Mouse (Mus musculus) lung, embryonic 14.5 days (tissue): ENCODE measurements around the gene Chtf18. TPM values are rescaled to one million over a fixed set of nuclear protein-coding genes. Genes with fewer than 3 reads are reported as not detected.
"Not testable (repeated sequence)": the region's sequence is repeated elsewhere in the genome, so short reads cannot be mapped to it uniquely, and the experiment has no call there.

Experiments used
- ATAC-seq: fragments of 200-750 bp; cut with Nextera tagmentation; 2 replicates; pipeline ENCODE4 v1.8.0; 2017; ENCODE audit warnings: mild to moderate bottlenecking, moderate TSS enrichment, moderate library complexity; ENCODE audit not compliant: insufficient read depth
- DNase-seq: peaks from one replicate; pipeline ENCODE4 v3.0.0-alpha.2; 2015
- H3K27ac ChIP-seq: fragments of 300-500 bp; sonication (generic); 2 replicates; pipeline ENCODE4 v1.5.1; 2014; ENCODE audit warnings: low read depth, mild to moderate bottlenecking, moderate library complexity
- H3K27me3 ChIP-seq: fragments of 300-500 bp; sonication (generic); 2 replicates; pipeline ENCODE4 v1.6.1; 2014; ENCODE audit warnings: low read length, control low read depth; ENCODE audit not compliant: insufficient read depth
- H3K36me3 ChIP-seq: fragments of 300-500 bp; sonication (generic); 2 replicates; pipeline ENCODE4 v1.6.1; 2014; ENCODE audit warnings: control low read depth; ENCODE audit not compliant: insufficient read depth
- H3K4me1 ChIP-seq: fragments of 300-500 bp; sonication (generic); 2 replicates; pipeline ENCODE4 v1.6.1; 2014; ENCODE audit warnings: antibody characterized with exemption, control low read depth; ENCODE audit not compliant: insufficient read depth
- H3K4me2 ChIP-seq: fragments of 300-500 bp; sonication (generic); 2 replicates; pipeline ENCODE4 v1.6.1; 2014; ENCODE audit warnings: mild to moderate bottlenecking
- H3K4me3 ChIP-seq: fragments of 300-500 bp; sonication (generic); 2 replicates; pipeline ENCODE4 v1.5.1; 2014; ENCODE audit warnings: low read depth, low read length
- H3K9ac ChIP-seq: fragments of 300-500 bp; sonication (generic); 2 replicates; pipeline ENCODE4 v1.6.1; 2014
- H3K9me3 ChIP-seq: fragments of 300-500 bp; sonication (generic); 2 replicates; pipeline ENCODE4 v1.6.1; 2016; ENCODE audit warnings: low read depth, low read length, control low read depth
- CTCF ChIP-seq: IDR thresholded peaks from 2 replicates; pipeline ENCODE4 v1.5.1; 2016; ENCODE audit warnings: antibody characterized with exemption, low read depth
- WGBS: fragments of 180-500 bp; shearing (Covaris S2); extraction: QIAGEN DNeasy Blood & Tissue Kit; methylation state at CpG from one replicate; pipeline ENCODE4 v1.1.7; 2014; 5-methylcytosine and 5-hydroxymethylcytosine counted together
- polyA plus RNA-seq: library from polyadenylated mRNA; unstranded; fragments of >200 nt; fragmentation: Nextera tagmentation; extraction: Ambion mirVana; gene quantifications from 2 replicates; pipeline ENCODE4 v1.2.1, GENCODE M21; 2014

The Chtf18 gene
- polyA plus RNA-seq, 1 experiment from 2014 or later = 32.3 TPM

DNA sequence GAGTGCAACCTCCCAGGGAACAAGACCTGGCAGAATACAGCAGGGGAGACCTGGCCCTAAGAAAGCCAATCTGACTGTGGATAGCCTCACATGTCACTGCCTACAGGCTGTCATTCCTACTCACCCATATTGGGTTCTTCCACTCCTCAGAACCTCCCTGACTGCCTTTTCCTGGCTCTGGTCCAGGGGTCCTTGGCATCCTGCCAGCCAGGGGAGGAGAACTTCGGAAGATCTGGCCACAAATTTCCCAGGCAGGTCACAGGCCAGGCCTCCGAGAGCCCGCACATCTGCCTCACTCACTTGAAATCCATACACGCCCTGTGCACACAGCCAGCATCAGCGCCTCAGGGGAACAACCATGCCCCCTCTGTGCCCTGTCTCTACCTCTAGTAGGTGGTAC is 24.2 kb upstream of the Chtf18 start:
- Histone ChIP-seq H3K36me3 (no peaks in the 10 kb centered on the region), H3K4me3 (no peak overlapping the region), H3K27me3 (no peaks in the 10 kb centered on the region), H3K4me1 (0 out of 2 replicates have a peak, but pooled peaks cover 6% of the 10 kb centered on the region), H3K9me3 (no peaks in the 10 kb centered on the region), H3K4me2 (0 out of 2 replicates have a peak overlapping the region, but pooled peaks have one; percentile 7), H3K27ac (0 out of 2 replicates have a peak overlapping the region, but pooled peaks have one; percentile 15), H3K9ac (no peak overlapping the region)
- 8% methylated on average over 5 of the region's 5 CpGs for WGBS
- DNase-seq = peak; percentile 80
- TF ChIP-seq CTCF = no peak
- ATAC-seq = 0 out of 2 replicates have a peak, but pooled peaks have one; percentile 16

GRCm38 (mm10) chr17:25749314-25749713 is 22.1 kb upstream of the Chtf18 start:
- Histone ChIP-seq H3K4me2 (no peak overlapping the region), H3K9ac (no peak overlapping the region), H3K27ac (no peak overlapping the region), H3K27me3 (no peaks in the 10 kb centered on the region), H3K9me3 (no peaks in the 10 kb centered on the region), H3K4me3 (no peak overlapping the region), H3K4me1 (0 out of 2 replicates have a peak, but pooled peaks cover 4% of the 10 kb centered on the region), H3K36me3 (no peaks in the 10 kb centered on the region)
- DNase-seq (no peak), ATAC-seq (no peak)
- TF ChIP-seq CTCF = no peak
- WGBS = 71% methylated on average over 6 of the region's 6 CpGs

DNA sequence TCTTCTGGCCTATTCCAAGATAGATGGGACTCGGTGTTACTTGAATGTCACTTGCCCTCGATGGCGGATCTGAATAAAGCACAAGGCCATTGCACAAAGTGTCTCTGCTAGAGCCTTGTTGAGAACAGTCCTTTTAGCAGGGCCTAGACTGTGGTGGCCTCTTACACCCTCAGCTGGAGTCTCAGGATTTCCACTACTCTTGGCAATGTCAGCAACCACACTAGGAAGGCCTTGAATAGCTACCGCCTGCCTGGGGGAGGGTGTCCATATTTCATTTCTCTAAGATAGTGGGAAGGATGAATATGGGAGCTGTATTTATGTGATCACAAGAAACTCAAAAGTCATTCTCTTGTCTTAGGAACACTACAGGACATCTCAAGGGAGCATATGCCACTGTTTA is 21.0 kb upstream of the Chtf18 start:
- H3K27me3 ChIP-seq = no peaks in the 10 kb centered on the region
- 86% methylated on average over 4 of the region's 4 CpGs for WGBS
- H3K36me3 ChIP-seq = no peaks in the 10 kb centered on the region
- H3K9ac ChIP-seq = no peak overlapping the region
- ATAC-seq (no peak), DNase-seq (no peak)
- H3K27ac ChIP-seq = no peak overlapping the region
- TF ChIP-seq CTCF = no peak
- no peak overlapping the region for H3K4me3 ChIP-seq
- 0 out of 2 replicates have a peak, but pooled peaks cover 4% of the 10 kb centered on the region for H3K4me1 ChIP-seq
- H3K9me3 ChIP-seq = no peaks in the 10 kb centered on the region
- no peak overlapping the region for H3K4me2 ChIP-seq

DNA sequence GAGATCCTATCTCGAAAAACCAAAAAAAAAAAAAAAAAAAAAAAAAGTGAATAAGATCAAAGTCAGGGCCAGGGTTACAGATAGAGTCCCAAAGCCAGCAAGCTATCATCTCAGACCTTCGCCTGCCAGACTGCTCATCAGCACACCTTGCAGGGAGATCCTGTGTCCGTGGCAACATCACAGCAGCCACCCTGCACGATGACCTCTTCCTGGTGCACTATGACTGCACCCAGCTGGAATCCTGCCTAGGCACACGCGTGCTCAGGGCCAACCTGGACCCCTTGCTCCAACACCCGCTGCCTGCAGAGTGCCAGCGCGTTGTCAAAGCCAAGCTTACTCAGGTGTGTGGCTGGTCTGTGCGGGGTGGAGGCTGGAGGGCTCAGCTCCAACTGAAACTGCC is 17.1 kb upstream of the Chtf18 start:
- 65% methylated on average over 10 of the region's 10 CpGs for WGBS
- H3K36me3 ChIP-seq = no peaks in the 10 kb centered on the region
- TF ChIP-seq CTCF = no peak
- H3K4me1 ChIP-seq = no peaks in the 10 kb centered on the region
- no peak overlapping the region for H3K9ac ChIP-seq
- no peak overlapping the region for H3K4me2 ChIP-seq
- no peaks in the 10 kb centered on the region for H3K27me3 ChIP-seq
- no peak for ATAC-seq
- H3K27ac ChIP-seq = no peak overlapping the region
- no peaks in the 10 kb centered on the region for H3K9me3 ChIP-seq
- H3K4me3 ChIP-seq = no peak overlapping the region
- no peak for DNase-seq

GRCm38 (mm10) chr17:25743831-25744230 is 16.6 kb upstream of the Chtf18 start:
- ATAC-seq (no peak), DNase-seq (no peak)
- no peak for TF ChIP-seq CTCF
- Histone ChIP-seq H3K36me3 (no peaks in the 10 kb centered on the region), H3K27ac (no peak overlapping the region), H3K4me2 (no peak overlapping the region), H3K9ac (no peak overlapping the region), H3K4me3 (no peak overlapping the region), H3K27me3 (no peaks in the 10 kb centered on the region), H3K9me3 (no peaks in the 10 kb centered on the region), H3K4me1 (no peaks in the 10 kb centered on the region)
- WGBS = 89% methylated on average over 9 of the region's 9 CpGs

DNA sequence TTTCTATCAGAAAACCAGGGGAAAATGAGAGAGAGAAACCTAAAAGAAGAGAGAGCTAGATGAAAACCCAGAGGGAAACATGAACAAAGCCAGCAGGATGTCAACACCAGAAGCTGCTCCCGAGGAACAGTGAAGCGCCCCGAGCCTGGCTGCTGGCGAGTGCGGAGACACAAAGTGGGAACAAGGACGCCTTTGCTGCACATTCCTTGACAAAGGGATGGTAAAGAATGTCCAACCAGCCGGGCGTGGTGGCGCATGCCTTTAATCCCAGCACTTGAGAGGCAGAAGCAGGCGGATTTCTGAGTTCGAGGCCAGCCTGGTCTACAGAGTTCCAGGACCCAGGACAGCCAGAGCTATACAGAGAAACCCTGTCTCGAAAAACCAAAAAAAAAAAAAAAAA is 14.3 kb upstream of the Chtf18 start:
- not testable (repeated sequence) for H3K4me1 ChIP-seq, ATAC-seq, H3K4me2 ChIP-seq, H3K9me3 ChIP-seq, H3K4me3 ChIP-seq, DNase-seq, H3K9ac ChIP-seq, H3K27me3 ChIP-seq, H3K36me3 ChIP-seq, H3K27ac ChIP-seq
- WGBS = 68% methylated on average over 12 of the region's 12 CpGs

DNA sequence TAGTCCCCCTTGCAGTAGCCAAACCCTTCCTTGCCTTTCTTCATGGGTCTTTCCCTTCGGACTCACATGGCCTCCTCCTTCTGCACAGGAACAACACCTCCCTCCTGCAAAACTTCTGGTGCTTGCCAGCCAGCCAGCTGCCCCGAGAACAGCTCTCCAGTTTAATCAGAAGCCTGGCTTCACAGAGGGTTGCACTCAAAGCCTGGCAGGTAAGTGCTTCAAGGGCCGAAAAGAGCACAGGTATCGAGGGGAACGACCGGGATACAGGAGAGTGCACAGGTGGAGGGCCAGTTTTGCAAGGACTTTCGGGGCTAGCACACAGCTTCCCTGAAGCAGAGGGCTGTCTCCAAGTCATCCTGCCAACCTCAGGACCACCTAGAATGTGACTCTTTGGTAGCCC is 11.6 kb upstream of the Chtf18 start:
- H3K4me1 ChIP-seq = no peaks in the 10 kb centered on the region
- no peak overlapping the region for H3K4me2 ChIP-seq
- no peaks in the 10 kb centered on the region for H3K27me3 ChIP-seq
- TF ChIP-seq CTCF = no peak
- no peak overlapping the region for H3K9ac ChIP-seq
- DNase-seq (no peak), ATAC-seq (no peak)
- no peak overlapping the region for H3K27ac ChIP-seq
- H3K36me3 ChIP-seq = no peaks in the 10 kb centered on the region
- 67% methylated on average over 7 of the region's 7 CpGs for WGBS
- H3K4me3 ChIP-seq = no peak overlapping the region
- H3K9me3 ChIP-seq = no peaks in the 10 kb centered on the region

DNA sequence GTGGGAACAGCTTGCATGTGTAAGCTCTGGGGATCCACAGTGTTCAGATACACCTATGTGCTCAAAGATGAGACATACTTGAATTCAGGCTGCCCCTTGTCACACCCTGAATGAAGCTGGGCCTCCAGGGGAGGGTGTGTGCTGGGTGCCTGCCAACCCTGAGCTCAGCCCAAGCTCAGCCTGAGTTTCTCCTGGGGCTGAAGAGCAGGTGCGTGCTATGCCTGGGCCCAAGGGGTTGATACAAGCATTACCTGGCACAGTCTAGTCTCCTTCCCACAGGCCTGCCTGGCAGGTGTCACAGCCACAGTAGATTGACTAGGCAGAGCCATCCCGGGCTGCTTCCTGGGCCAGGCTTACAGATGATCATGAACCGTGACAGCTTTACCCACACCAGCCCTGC is 8.5 kb upstream of the Chtf18 start, which contains the start of gene Mslnl:
Gene Mslnl (plus strand): TSS at position 298 of the 400 bp plus-strand sequence.
- Histone ChIP-seq H3K9me3 (no peaks in the 10 kb centered on the region), H3K27me3 (no peaks in the 10 kb centered on the region), H3K4me2 (no peak within 1 kb of the TSS), H3K4me3 (no peak within 1 kb of the TSS), H3K4me1 (no peaks in the 10 kb centered on the region), H3K9ac (no peak within 1 kb of the TSS), H3K27ac (no peak within 1 kb of the TSS), H3K36me3 (peaks cover 8% of the 10 kb centered on the region)
- ATAC-seq = no peak
- no peak for TF ChIP-seq CTCF
- no peak for DNase-seq
- 77% methylated on average over 3 of the region's 3 CpGs for WGBS
